Mouse (Mus musculus): ENCODE data around the gene Mthfd2. TPM values are rescaled to one million over a fixed set of nuclear protein-coding genes. Genes with fewer than 3 reads are reported as not detected.

The Mthfd2 gene
- polyA plus RNA-seq, 1 experiment from 2014 or later: 51.6 TPM

DNA sequence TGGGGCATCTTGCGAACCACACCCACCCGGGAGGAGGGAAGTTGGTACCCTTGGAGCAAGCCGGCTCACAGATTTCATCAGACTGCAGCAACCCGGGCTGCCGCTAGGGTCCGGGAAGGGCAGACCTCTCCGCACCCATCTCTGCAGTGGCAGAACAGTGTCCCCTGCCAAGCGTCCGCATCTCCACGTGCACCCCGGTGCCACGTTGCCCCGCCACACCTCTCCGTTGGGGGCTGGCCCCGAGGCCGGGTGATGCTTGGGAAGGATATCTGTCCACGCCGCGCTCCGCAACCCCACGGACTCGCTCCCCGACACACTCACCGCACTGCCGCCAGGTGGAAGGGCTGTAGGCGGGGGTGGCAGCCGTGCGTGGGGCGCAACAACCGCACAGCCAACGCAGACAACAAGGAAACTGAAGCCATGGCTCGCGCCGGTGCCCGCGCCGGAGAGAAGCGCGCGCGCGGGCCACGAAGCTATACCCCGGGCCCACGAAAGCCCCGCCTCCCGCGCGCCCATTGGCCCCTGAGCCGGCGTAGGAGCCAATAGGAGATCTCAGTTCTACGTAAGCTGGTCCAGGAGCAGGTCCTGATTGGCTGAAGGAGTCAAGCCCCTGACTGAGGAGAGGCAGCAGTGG is 8.5 kb downstream of the Mthfd2 start:
- DNase-seq (ENCODE audit: low spot score, missing footprints) (peak; percentile 99), ATAC-seq (ENCODE audit: low FRiP score) (peak; percentile 98)
- Histone ChIP-seq H3K9me3 (ENCODE audit: control insufficient read depth, low read length) (no peaks in the 10 kb centered on the region), H3K9ac (ENCODE audit: low read length) (peak overlapping the region; percentile 92), H3K27me3 (ENCODE audit: control insufficient read depth, insufficient read depth, low read length) (no peaks in the 10 kb centered on the region), H3K36me3 (ENCODE audit: control insufficient read depth, insufficient read depth, low read length) (no peaks in the 10 kb centered on the region), H3K27ac (ENCODE audit: low read depth, low read length) (peak overlapping the region; percentile 46; the same call in 1 of the 2 replicates), H3K4me3 (ENCODE audit: low read depth, low read length) (peak overlapping the region; percentile 94), H3K4me2 (peak overlapping the region; percentile 83), H3K4me1 (ENCODE audit: control insufficient read depth, insufficient read depth, low read length) (peaks cover 13% of the 10 kb centered on the region)
- under 1% methylated on average over 52 of the region's 52 CpGs for WGBS

DNA sequence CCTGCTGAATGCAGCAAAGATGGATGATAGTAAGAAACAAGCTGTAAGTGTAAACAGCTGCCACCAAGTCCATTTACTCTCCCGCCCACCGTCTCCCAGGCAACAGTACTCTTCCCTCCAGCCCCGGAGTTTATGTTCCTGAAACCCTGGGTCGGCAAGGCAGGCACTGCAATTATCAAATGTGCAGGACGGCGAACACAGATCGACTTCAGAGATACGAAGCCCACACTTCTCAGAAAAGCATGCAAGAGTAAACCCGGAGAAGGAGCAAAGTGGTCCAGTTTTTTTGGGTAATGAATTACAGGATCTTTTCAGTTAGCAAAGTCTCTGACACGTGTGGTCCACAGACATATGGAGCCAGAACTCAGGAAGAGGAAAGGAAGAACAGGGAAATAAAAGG is 9.7 kb downstream of the Mthfd2 start:
- Histone ChIP-seq H3K27ac (ENCODE audit: low read depth, low read length) (no peak overlapping the region), H3K9me3 (ENCODE audit: control insufficient read depth, low read length) (no peaks in the 10 kb centered on the region), H3K4me1 (ENCODE audit: control insufficient read depth, insufficient read depth, low read length) (peaks cover 13% of the 10 kb centered on the region), H3K9ac (ENCODE audit: low read length) (no peak overlapping the region; the same call in 1 of the 2 replicates), H3K27me3 (ENCODE audit: control insufficient read depth, insufficient read depth, low read length) (no peaks in the 10 kb centered on the region), H3K4me2 (peak overlapping the region; percentile 83), H3K4me3 (ENCODE audit: low read depth, low read length) (peak overlapping the region; percentile 94), H3K36me3 (ENCODE audit: control insufficient read depth, insufficient read depth, low read length) (peaks cover 4% of the 10 kb centered on the region; the same call in 1 of the 2 replicates)
- ATAC-seq (ENCODE audit: low FRiP score) (no peak), DNase-seq (ENCODE audit: low spot score, missing footprints) (peak; percentile 89)
- 9% methylated on average over 10 of the region's 10 CpGs for WGBS

DNA sequence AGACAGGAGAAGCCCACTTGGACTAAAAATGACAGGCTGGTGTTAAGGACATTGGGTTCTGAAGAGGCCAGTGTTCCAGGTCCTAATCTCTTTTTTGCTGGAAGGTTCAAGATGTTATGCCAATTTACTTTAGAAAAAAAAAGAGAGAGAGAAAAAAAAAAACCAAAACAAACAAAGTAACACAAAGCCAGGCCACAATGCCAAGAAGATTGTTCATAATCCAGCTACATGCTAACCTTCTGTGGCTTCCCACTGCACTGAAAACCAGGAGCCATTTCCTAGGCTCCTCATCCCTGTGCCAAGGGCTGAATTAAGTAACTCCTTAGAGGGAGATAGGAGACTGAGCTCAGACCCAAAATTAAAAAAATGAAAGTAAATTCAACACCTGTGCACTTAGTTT is 10.4 kb downstream of the Mthfd2 start:
- Histone ChIP-seq H3K27me3 (ENCODE audit: control insufficient read depth, insufficient read depth, low read length) (no peaks in the 10 kb centered on the region), H3K9me3 (ENCODE audit: control insufficient read depth, low read length) (no peaks in the 10 kb centered on the region), H3K4me3 (ENCODE audit: low read depth, low read length) (no peak overlapping the region), H3K4me2 (peak overlapping the region; percentile 83; the same call in 1 of the 2 replicates), H3K9ac (ENCODE audit: low read length) (no peak overlapping the region), H3K27ac (ENCODE audit: low read depth, low read length) (no peak overlapping the region), H3K36me3 (ENCODE audit: control insufficient read depth, insufficient read depth, low read length) (peaks cover 4% of the 10 kb centered on the region; the same call in 1 of the 2 replicates), H3K4me1 (ENCODE audit: control insufficient read depth, insufficient read depth, low read length) (peaks cover 13% of the 10 kb centered on the region)
- DNase-seq (ENCODE audit: low spot score, missing footprints): no peak
- ATAC-seq (ENCODE audit: low FRiP score): no peak

DNA sequence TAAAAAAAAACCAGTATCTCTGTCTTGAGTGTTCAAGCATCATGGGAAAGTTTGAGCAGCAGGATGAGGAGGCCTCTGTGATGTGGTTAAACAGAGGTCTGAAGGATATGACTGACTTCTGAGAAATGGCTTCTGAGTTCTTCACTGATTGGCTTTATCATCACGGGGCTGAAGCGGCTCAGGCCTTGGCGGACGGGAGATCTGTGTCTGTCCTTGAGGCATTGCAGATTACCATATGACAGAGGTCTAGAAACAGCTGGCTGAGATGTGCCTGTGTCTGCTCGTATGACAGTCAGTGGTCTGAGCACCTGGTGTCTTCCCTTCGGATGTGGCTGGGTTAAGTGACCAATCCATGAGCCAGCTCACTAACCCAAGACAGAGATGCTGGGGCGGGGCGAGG is 13.2 kb downstream of the Mthfd2 start:
- DNase-seq (ENCODE audit: low spot score, missing footprints) (no peak), ATAC-seq (ENCODE audit: low FRiP score) (no peak)
- WGBS: 90% methylated on average over 8 of the region's 8 CpGs
- no peak overlapping the region for H3K4me3 ChIP-seq (ENCODE audit: low read depth, low read length)
- H3K9me3 ChIP-seq (ENCODE audit: control insufficient read depth, low read length): no peaks in the 10 kb centered on the region
- H3K4me2 ChIP-seq: no peak overlapping the region
- no peaks in the 10 kb centered on the region for H3K27me3 ChIP-seq (ENCODE audit: control insufficient read depth, insufficient read depth, low read length)
- no peak overlapping the region for H3K27ac ChIP-seq (ENCODE audit: low read depth, low read length)
- peaks cover 4% of the 10 kb centered on the region; the same call in 1 of the 2 replicates for H3K36me3 ChIP-seq (ENCODE audit: control insufficient read depth, insufficient read depth, low read length)
- H3K4me1 ChIP-seq (ENCODE audit: control insufficient read depth, insufficient read depth, low read length): peaks cover 13% of the 10 kb centered on the region
- no peak overlapping the region for H3K9ac ChIP-seq (ENCODE audit: low read length)

DNA sequence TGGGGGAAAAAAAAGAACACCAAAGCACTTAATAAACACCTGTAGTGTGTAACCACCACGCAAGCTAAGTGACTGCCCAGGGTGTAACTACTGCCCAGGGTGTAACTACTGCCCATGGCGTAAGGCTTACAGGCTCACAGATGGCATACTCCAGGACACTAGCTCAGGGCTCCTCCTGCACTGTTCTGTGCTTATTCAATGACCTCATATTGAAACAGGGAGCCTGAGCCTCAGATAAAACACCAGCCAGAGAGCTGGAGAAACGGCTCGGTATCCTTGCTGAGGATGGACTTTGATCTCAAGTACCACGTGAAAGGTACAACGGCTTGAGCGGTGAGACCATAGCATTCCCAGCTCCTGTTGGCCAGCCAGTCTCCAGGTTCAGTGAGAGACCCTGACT is 13.7 kb downstream of the Mthfd2 start:
- Histone ChIP-seq H3K4me2 (no peak overlapping the region), H3K9me3 (ENCODE audit: control insufficient read depth, low read length) (no peaks in the 10 kb centered on the region), H3K9ac (ENCODE audit: low read length) (no peak overlapping the region), H3K36me3 (ENCODE audit: control insufficient read depth, insufficient read depth, low read length) (peaks cover 4% of the 10 kb centered on the region; the same call in 1 of the 2 replicates), H3K4me1 (ENCODE audit: control insufficient read depth, insufficient read depth, low read length) (peaks cover 13% of the 10 kb centered on the region), H3K27ac (ENCODE audit: low read depth, low read length) (no peak overlapping the region), H3K4me3 (ENCODE audit: low read depth, low read length) (no peak overlapping the region), H3K27me3 (ENCODE audit: control insufficient read depth, insufficient read depth, low read length) (no peaks in the 10 kb centered on the region)
- ATAC-seq (ENCODE audit: low FRiP score) (no peak), DNase-seq (ENCODE audit: low spot score, missing footprints) (no peak)
- 93% methylated on average over 7 of the region's 7 CpGs for WGBS

DNA sequence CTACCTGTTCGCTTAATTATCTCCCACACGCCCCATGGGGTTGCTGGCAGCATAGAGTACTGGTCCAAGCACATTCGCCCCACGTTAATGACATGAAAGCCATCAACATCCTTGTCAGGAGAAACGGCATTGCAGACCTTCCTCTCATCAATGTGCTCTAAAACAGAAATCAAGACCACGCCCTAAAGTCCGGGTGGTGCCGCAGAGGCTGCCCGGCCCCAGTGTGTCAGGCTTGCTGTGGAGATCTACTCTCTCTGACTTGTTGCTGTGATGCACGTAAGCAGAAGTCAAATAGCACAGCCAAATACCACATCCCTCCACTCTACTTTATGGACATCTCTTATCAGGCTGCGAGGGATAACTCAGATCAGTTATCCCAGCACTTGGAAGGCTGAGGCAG is 14.5 kb downstream of the Mthfd2 start:
- H3K36me3 ChIP-seq (ENCODE audit: control insufficient read depth, insufficient read depth, low read length): peaks cover 4% of the 10 kb centered on the region; the same call in 1 of the 2 replicates
- no peaks in the 10 kb centered on the region for H3K27me3 ChIP-seq (ENCODE audit: control insufficient read depth, insufficient read depth, low read length)
- no peak overlapping the region for H3K27ac ChIP-seq (ENCODE audit: low read depth, low read length)
- 92% methylated on average over 11 of the region's 11 CpGs for WGBS
- H3K4me1 ChIP-seq (ENCODE audit: control insufficient read depth, insufficient read depth, low read length): peaks cover 7% of the 10 kb centered on the region
- no peak for ATAC-seq (ENCODE audit: low FRiP score)
- no peak for DNase-seq (ENCODE audit: low spot score, missing footprints)
- H3K4me2 ChIP-seq: no peak overlapping the region
- H3K9ac ChIP-seq (ENCODE audit: low read length): no peak overlapping the region
- H3K9me3 ChIP-seq (ENCODE audit: control insufficient read depth, low read length): no peaks in the 10 kb centered on the region
- H3K4me3 ChIP-seq (ENCODE audit: low read depth, low read length): no peak overlapping the region

DNA sequence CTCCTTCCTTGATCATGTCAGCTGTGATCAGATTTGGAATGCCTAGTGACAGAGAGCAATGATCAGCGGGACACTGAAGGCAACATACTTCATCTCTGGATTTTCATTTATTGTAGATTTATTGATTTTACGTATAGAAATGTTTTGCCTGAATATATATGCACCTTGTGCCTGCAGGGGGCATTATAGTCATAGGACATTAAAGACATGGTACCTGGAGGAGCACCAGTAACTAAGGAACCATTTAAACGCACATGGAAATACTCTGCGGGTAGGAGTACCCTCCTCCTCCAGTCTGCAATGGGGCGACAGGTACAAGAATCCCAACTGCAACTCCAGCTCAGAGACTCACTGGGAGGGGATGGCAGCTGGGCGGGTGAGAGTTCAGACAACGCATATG is 16.7 kb downstream of the Mthfd2 start:
- H3K36me3 ChIP-seq (ENCODE audit: control insufficient read depth, insufficient read depth, low read length): peaks cover 4% of the 10 kb centered on the region; the same call in 1 of the 2 replicates

DNA sequence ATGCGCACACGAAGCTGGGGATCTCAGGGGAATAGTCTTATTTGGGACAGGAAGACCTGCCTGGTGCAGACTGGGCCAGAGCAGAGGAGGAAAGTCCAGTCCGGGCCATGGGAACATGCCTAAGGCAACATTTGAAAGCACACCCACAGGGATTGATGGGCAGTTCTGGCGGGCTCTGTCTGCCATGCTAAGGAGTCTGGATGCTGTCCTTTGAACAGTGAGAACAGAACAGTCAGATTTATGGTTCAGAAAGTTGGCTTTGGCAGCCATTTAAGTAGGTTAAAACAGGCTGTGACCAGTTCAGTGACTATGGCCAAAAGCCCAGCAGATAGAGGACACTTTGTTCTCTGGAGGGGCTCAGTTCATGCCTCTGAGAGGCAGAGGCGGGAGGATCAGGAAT is 23.4 kb downstream of the Mthfd2 start:
- ATAC-seq (ENCODE audit: low FRiP score): no peak
- no peak overlapping the region for H3K9ac ChIP-seq (ENCODE audit: low read length)
- 94% methylated on average over 5 of the region's 5 CpGs for WGBS

More for the DNA sequence above, 16.7 kb downstream of the Mthfd2 start:
- no peak for ATAC-seq (ENCODE audit: low FRiP score)
- Histone ChIP-seq H3K4me2 (no peak overlapping the region), H3K9ac (ENCODE audit: low read length) (no peak overlapping the region), H3K4me1 (ENCODE audit: control insufficient read depth, insufficient read depth, low read length) (no peaks in the 10 kb centered on the region), H3K4me3 (ENCODE audit: low read depth, low read length) (no peak overlapping the region), H3K27me3 (ENCODE audit: control insufficient read depth, insufficient read depth, low read length) (no peaks in the 10 kb centered on the region), H3K9me3 (ENCODE audit: control insufficient read depth, low read length) (no peaks in the 10 kb centered on the region), H3K27ac (ENCODE audit: low read depth, low read length) (no peak overlapping the region)
- 91% methylated on average over 7 of the region's 7 CpGs for WGBS
- no peak for DNase-seq (ENCODE audit: low spot score, missing footprints)

DNA sequence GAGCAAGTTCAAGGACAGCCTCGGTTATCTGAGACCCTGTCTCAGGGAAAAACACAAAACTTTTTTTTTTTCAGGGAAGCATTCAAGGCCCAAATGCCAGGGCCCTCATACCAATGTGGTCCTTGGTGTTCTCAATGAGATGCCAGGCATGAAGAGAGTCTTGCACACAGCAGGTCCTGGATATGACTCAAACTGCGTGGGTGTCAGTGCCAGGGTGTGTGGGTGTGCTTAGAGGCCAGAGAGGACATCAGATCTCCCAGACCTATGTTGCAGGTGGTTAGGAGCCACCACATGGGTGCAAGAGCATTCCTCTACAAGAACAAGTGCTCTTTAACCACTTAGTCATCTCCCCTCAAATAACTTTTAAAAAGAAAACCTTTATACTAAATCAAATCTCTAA is 24.4 kb downstream of the Mthfd2 start:
- ATAC-seq (ENCODE audit: low FRiP score): no peak
- H3K27ac ChIP-seq (ENCODE audit: low read depth, low read length): no peak overlapping the region
- no peak overlapping the region for H3K9ac ChIP-seq (ENCODE audit: low read length)
- H3K4me3 ChIP-seq (ENCODE audit: low read depth, low read length): no peak overlapping the region
- peak; percentile 44 for DNase-seq (ENCODE audit: low spot score, missing footprints)
- H3K4me1 ChIP-seq (ENCODE audit: control insufficient read depth, insufficient read depth, low read length): no peaks in the 10 kb centered on the region
- WGBS: 93% methylated on average over 2 of the region's 2 CpGs
- no peak overlapping the region for H3K4me2 ChIP-seq
- H3K27me3 ChIP-seq (ENCODE audit: control insufficient read depth, insufficient read depth, low read length): no peaks in the 10 kb centered on the region
- H3K36me3 ChIP-seq (ENCODE audit: control insufficient read depth, insufficient read depth, low read length): no peaks in the 10 kb centered on the region; the same call in 1 of the 2 replicates
- no peaks in the 10 kb centered on the region for H3K9me3 ChIP-seq (ENCODE audit: control insufficient read depth, low read length)

More for the DNA sequence above, 23.4 kb downstream of the Mthfd2 start:
- Histone ChIP-seq H3K4me3 (ENCODE audit: low read depth, low read length) (no peak overlapping the region), H3K36me3 (ENCODE audit: control insufficient read depth, insufficient read depth, low read length) (no peaks in the 10 kb centered on the region; the same call in 1 of the 2 replicates), H3K9me3 (ENCODE audit: control insufficient read depth, low read length) (no peaks in the 10 kb centered on the region), H3K27ac (ENCODE audit: low read depth, low read length) (no peak overlapping the region), H3K4me1 (ENCODE audit: control insufficient read depth, insufficient read depth, low read length) (no peaks in the 10 kb centered on the region), H3K4me2 (no peak overlapping the region), H3K27me3 (ENCODE audit: control insufficient read depth, insufficient read depth, low read length) (no peaks in the 10 kb centered on the region)
- no peak for DNase-seq (ENCODE audit: low spot score, missing footprints)
